ENCODE assay signal across 8 mouse cellular contexts in the genomic region with DNA sequence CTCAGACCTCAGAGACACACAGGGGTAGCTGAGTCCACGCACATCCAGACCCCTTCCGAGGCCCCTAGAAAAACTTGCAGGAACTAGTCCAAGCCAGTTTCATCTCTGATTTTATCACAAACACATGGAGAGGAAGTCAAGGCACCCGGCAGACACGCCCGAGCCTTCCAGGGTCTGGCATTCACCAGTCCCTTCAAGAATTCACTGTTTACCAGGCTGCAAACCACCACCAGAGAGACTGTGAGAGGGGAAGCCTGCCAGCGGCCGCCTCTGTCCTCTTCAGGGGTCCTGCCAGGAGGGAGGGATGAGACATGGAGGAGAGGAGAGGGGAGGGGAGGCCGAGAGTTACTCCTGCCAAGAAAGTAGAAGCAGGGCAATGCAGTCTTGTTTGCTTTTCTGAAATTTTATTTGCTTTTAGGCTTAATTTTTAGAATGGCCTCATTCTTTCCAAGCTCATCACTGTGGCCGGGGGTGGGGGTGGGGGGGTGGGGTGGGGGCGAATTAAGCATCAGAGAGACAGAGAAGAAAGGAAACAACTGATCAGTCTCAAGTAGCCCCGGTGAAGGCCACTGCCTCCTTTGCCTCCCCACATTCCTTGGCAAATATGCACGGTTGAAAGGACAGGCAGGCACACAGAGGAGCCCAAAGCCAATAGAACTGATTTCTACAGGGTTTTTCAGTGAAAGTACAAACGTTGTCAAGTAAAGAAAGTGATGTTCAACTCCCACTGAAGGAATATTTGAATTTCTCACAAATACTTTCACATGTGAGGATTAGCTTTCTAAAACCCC. TPM values are rescaled to one million over a fixed set of nuclear protein-coding genes. Genes with fewer than 3 reads are reported as not detected.
DNase-seq lines count a peak whose midpoint lies in the region; ATAC-seq and TF ChIP-seq lines count a peak whose summit lies in the region.

No protein-coding gene starts in this region.

- no peak for TF ChIP-seq POLR2A in liver, adult 2 months (IDR thresholded peaks at IDR 0.05; ENCODE audit: extremely low read depth, insufficient read depth, low read length)

- peak; percentile 57 to 66 for DNase-seq in right cerebral cortex, postnatal 10 days (ENCODE audit: low spot score in 2 of 2)
- DNase-seq in right cerebral cortex, adult 18-20 months = no peak
- DNase-seq in embryonic facial prominence, embryonic 10.5 days (ENCODE audit: low spot score) = peak; percentile 84
- DNase-seq in heart, postnatal 10 days = peak; percentile 36 to 46
- peak; percentile 31 for DNase-seq in liver, adult 2 months (ENCODE audit: extremely low read depth, low read depth, low spot score)
- DNase-seq in layer of hippocampus, adult 9-10 months (ENCODE audit: low spot score) = no peak
- no peak for DNase-seq in spleen, adult 12 weeks (ENCODE audit: low spot score)

- H3K9ac ChIP-seq in liver, adult 2 months (ENCODE audit: low read depth, low read length) = no peak overlapping the region
- no peak overlapping the region for H3K9ac ChIP-seq in neural tube, embryonic 12.5 days

- no peaks in the 10 kb centered on the region for H3K9me3 ChIP-seq in embryonic facial prominence, embryonic 10.5 days
- no peaks in the 10 kb centered on the region for H3K9me3 ChIP-seq in neural tube, embryonic 12.5 days

- ATAC-seq in neural tube, embryonic 12.5 days (ENCODE audit: low FRiP score, low read depth) = peak; percentile 62; the same call in 1 of the 2 replicates

- intact Hi-C loops in heart, postnatal 10 days (cut with DNase I) = no loop called here

- no peaks in the 10 kb centered on the region for H3K36me3 ChIP-seq in embryonic facial prominence, embryonic 10.5 days (replicated peaks)
- H3K36me3 ChIP-seq in liver, adult 2 months (ENCODE audit: control insufficient read depth, insufficient read depth, low read length) = no peaks in the 10 kb centered on the region
- H3K36me3 ChIP-seq in neural tube, embryonic 12.5 days = no peaks in the 10 kb centered on the region

- H3K4me2 ChIP-seq in neural tube, embryonic 12.5 days (replicated peaks) = peak overlapping the region; percentile 34

- no peaks in the 10 kb centered on the region for H3K27me3 ChIP-seq in embryonic facial prominence, embryonic 10.5 days (replicated peaks; ENCODE audit: low read depth, poor library complexity, severe bottlenecking)
- no peaks in the 10 kb centered on the region for H3K27me3 ChIP-seq in liver, adult 2 months (ENCODE audit: control insufficient read depth, insufficient read depth, low read length)
- no peaks in the 10 kb centered on the region for H3K27me3 ChIP-seq in neural tube, embryonic 12.5 days (replicated peaks)

- H3K4me3 ChIP-seq in embryonic facial prominence, embryonic 10.5 days = peak overlapping the region; percentile 40
- no peak overlapping the region for H3K4me3 ChIP-seq in liver, adult 2 months (ENCODE audit: insufficient read depth, low read depth, low read length)
- no peak overlapping the region for H3K4me3 ChIP-seq in neural tube, embryonic 12.5 days

- H3K4me1 ChIP-seq in embryonic facial prominence, embryonic 10.5 days = peaks cover 63% of the 10 kb centered on the region
- peaks cover 9% of the 10 kb centered on the region for H3K4me1 ChIP-seq in liver, adult 2 months (ENCODE audit: control insufficient read depth, insufficient read depth, low read length)
- peaks cover 25% of the 10 kb centered on the region for H3K4me1 ChIP-seq in neural tube, embryonic 12.5 days

- no peak for TF ChIP-seq CTCF in liver, adult 2 months (IDR thresholded peaks at IDR 0.05; ENCODE audit: low read depth, low read length)

- H3K79me2 ChIP-seq in liver, adult 2 months (ENCODE audit: control insufficient read depth, insufficient read depth, low read length) = no peaks in the 10 kb centered on the region

- WGBS in embryonic facial prominence, embryonic 10.5 days = 3% methylated on average over 13 of the region's 13 CpGs
- 12% methylated on average over 13 of the region's 13 CpGs for WGBS in liver, adult 2 months
- WGBS in neural tube, embryonic 12.5 days = 7% methylated on average over 13 of the region's 13 CpGs

- peak overlapping the region; percentile 92 for H3K27ac ChIP-seq in embryonic facial prominence, embryonic 10.5 days (replicated peaks)
- H3K27ac ChIP-seq in liver, adult 2 months (replicated peaks; ENCODE audit: insufficient read depth, low read depth, low read length) = no peak overlapping the region
- no peak overlapping the region; the same call in 1 of the 2 replicates for H3K27ac ChIP-seq in neural tube, embryonic 12.5 days

RNA-seq across cellular contexts. Expression of a gene that starts 43.1 kb away (rescaled TPM):
- 864 and 874 TPM in 2 replicates for polyA plus RNA-seq in embryonic facial prominence, embryonic 10.5 days (2016; fragmentation: Nextera tagmentation; extraction: Ambion mirVana)
- total RNA-seq in heart, postnatal 10 days (2021) = 100 to 1,000 TPM; 115 to 117 TPM
- 146 and 163 TPM in 2 replicates for total RNA-seq in liver, adult 2 months (2014; rRNA removed)
- polyA plus RNA-seq in liver, adult 2 months (2012; rRNA removed) = 92.4 and 116 TPM in 2 replicates
- 909 and 919 TPM in 2 replicates for polyA plus RNA-seq in neural tube, embryonic 12.5 days (2016; fragmentation: Nextera tagmentation; extraction: Ambion mirVana)

Comparison
In these comparisons a context has a peak if more than half of its experiments do, and no peak if none do; other contexts are left out.
1. DNase-seq: peak in right cerebral cortex, postnatal 10 days (2 of 2), embryonic facial prominence, embryonic 10.5 days (single experiment), heart, postnatal 10 days (2 of 2) and liver, adult 2 months (single experiment); none in right cerebral cortex, adult 18-20 months (single experiment), layer of hippocampus, adult 9-10 months (single experiment) and spleen, adult 12 weeks (single experiment).